ENCODE assay signal across 1 mouse cellular context in genomic region chr11:60346537-60346936, GRCm38 (mm10).
TF ChIP-seq lines count a peak whose summit lies in the region.

No protein-coding gene starts in this region.

TF ChIP-seq in CH12.LX, 34 proteins besides CTCF, POLR2A, EP300 and RAD21 (continued from another document):
- TF ChIP-seq ZNF384 (IDR thresholded peaks at IDR 0.05; ENCODE audit: low read depth, low read length), result no peak
- peak; percentile 98 for TF ChIP-seq ETS1 (conservative IDR thresholded peaks at IDR 0.05; ENCODE audit: low read depth, low read length)
- TF ChIP-seq USF2 (conservative IDR thresholded peaks at IDR 0.05; ENCODE audit: low read depth, low read length), result no peak
- TF ChIP-seq JUND (conservative IDR thresholded peaks at IDR 0.05; ENCODE audit: low read depth, low read length), result peak; percentile 99
- peak; percentile 62; the same call in 1 of the 2 replicates for TF ChIP-seq MAZ (IDR thresholded peaks at IDR 0.05; ENCODE audit: low read depth, low read length)
- peak; percentile 67 for TF ChIP-seq MEF2A (IDR thresholded peaks at IDR 0.05; ENCODE audit: borderline replicate concordance, low read depth, low read length)
- TF ChIP-seq MXI1 (IDR thresholded peaks at IDR 0.05; ENCODE audit: low read depth, low read length), result peak; percentile 82; the same call in 1 of the 2 replicates
- TF ChIP-seq UBTF (IDR thresholded peaks at IDR 0.05; ENCODE audit: low read depth, low read length), result no peak
- TF ChIP-seq MAX (IDR thresholded peaks at IDR 0.05; ENCODE audit: low read length), result peak; percentile 73
- TF ChIP-seq E2F4 (IDR thresholded peaks at IDR 0.05; ENCODE audit: insufficient replicate concordance, low read depth, low read length), result no peak
- TF ChIP-seq KAT2A (IDR thresholded peaks at IDR 0.05; ENCODE audit: insufficient replicate concordance, low read length), result 0 out of 2 replicates have a peak, but pooled peaks have one; percentile 23
- no peak for TF ChIP-seq ZC3H11A (IDR thresholded peaks at IDR 0.05; ENCODE audit: low read depth, low read length)
- peak; percentile 98 for TF ChIP-seq JUN (IDR thresholded peaks at IDR 0.05; ENCODE audit: insufficient read depth, low read depth, low read length)
- TF ChIP-seq BHLHE40 (IDR thresholded peaks at IDR 0.05; ENCODE audit: low read depth, low read length), result peak; percentile 91
- peak; percentile 92 for TF ChIP-seq MYC (IDR thresholded peaks at IDR 0.05; ENCODE audit: low read depth, low read length)
- TF ChIP-seq IRF4 (IDR thresholded peaks at IDR 0.05; ENCODE audit: low read depth, low read length), result peak; percentile 95
- peak; percentile 98 for TF ChIP-seq SIN3A (IDR thresholded peaks at IDR 0.05; ENCODE audit: low read length)
- peak; percentile 100 for TF ChIP-seq ELF1 (IDR thresholded peaks at IDR 0.05; ENCODE audit: low read depth, low read length)
